Mouse (Mus musculus) lung, embryonic 15.5 days (tissue): ENCODE results near the gene Sugp1. TPM values are rescaled to one million over a fixed set of nuclear protein-coding genes. Genes with fewer than 3 reads are reported as not detected.
"Not testable (repeated sequence)": the region's sequence is repeated elsewhere in the genome, so short reads cannot be mapped to it uniquely, and the experiment has no call there.

ENCODE experiments used
- ATAC-seq: fragments of 200-750 bp; cut with Nextera tagmentation; 2 replicates; pipeline ENCODE4 v1.8.0; 2017; ENCODE audit warnings: moderate number of reproducible peaks, borderline replicate concordance; ENCODE audit not compliant: low FRiP score, low TSS enrichment; ENCODE audit errors: extremely low read depth
- H3K27ac ChIP-seq: fragments of 300-500 bp; sonication (generic); 2 replicates; pipeline ENCODE4 v1.5.1; 2015; ENCODE audit warnings: moderate library complexity, mild to moderate bottlenecking, inconsistent platforms
- H3K27me3 ChIP-seq: fragments of 300-500 bp; sonication (generic); 2 replicates; pipeline ENCODE4 v1.6.1; 2015; ENCODE audit warnings: inconsistent platforms
- H3K36me3 ChIP-seq: fragments of 300-500 bp; sonication (generic); 2 replicates; pipeline ENCODE4 v1.6.1; 2015; ENCODE audit warnings: inconsistent platforms
- H3K4me1 ChIP-seq: fragments of 300-500 bp; sonication (generic); 2 replicates; pipeline ENCODE4 v1.6.1; 2015; ENCODE audit warnings: inconsistent platforms
- H3K4me2 ChIP-seq: fragments of 300-500 bp; sonication (generic); 2 replicates; pipeline ENCODE4 v1.6.1; 2015; ENCODE audit warnings: inconsistent platforms, mild to moderate bottlenecking, moderate library complexity
- H3K4me3 ChIP-seq: fragments of 300-500 bp; sonication (generic); 2 replicates; pipeline ENCODE4 v1.5.1; 2015; ENCODE audit warnings: mild to moderate bottlenecking, inconsistent platforms
- H3K9ac ChIP-seq: fragments of 300-500 bp; sonication (generic); 2 replicates; pipeline ENCODE4 v1.6.1; 2015; ENCODE audit warnings: inconsistent platforms
- H3K9me3 ChIP-seq: fragments of 300-500 bp; sonication (generic); 2 replicates; pipeline ENCODE4 v1.6.1; 2016; ENCODE audit warnings: inconsistent platforms
- WGBS: fragments of 180-500 bp; shearing (Covaris S2); methylation state at CpG from one replicate; pipeline ENCODE4 v1.1.7; 2015; 5-methylcytosine and 5-hydroxymethylcytosine counted together
- polyA plus RNA-seq: library from polyadenylated mRNA; unstranded; fragments of >200 nt; fragmentation: Nextera tagmentation; extraction: Ambion mirVana; gene quantifications from 2 replicates; pipeline ENCODE4 v1.2.1, GENCODE M21; 2015

Sugp1 gene
- 41.5 and 44.8 TPM in 2 replicates for polyA plus RNA-seq

GRCm38 (mm10) chr8:70042583-70043455, at the start of gene Sugp1, which contains the start of gene Mau2:
Gene Sugp1 (plus strand): TSS chr8:70042813.
Gene Mau2 (minus strand): TSS chr8:70042734.
- ATAC-seq, result peak; percentile 96
- peaks cover 4% of the 10 kb centered on the region; the same call in 1 of the 2 replicates for H3K36me3 ChIP-seq
- H3K27ac ChIP-seq, result peak within 1 kb of the TSS; percentile 68
- H3K4me2 ChIP-seq, result peak within 1 kb of the TSS; percentile 88
- WGBS, result under 1% methylated on average over 65 of the region's 65 CpGs
- H3K4me1 ChIP-seq, result peaks cover 30% of the 10 kb centered on the region
- peak within 1 kb of the TSS; percentile 99 for H3K4me3 ChIP-seq
- H3K9ac ChIP-seq, result peak within 1 kb of the TSS; percentile 96
- no peaks in the 10 kb centered on the region for H3K9me3 ChIP-seq
- H3K27me3 ChIP-seq, result no peaks in the 10 kb centered on the region

- Histone ChIP-seq H3K4me3 (peak overlapping the region; percentile 99), H3K4me2 (peak overlapping the region; percentile 84), H3K27me3 (no peaks in the 10 kb centered on the region), H3K36me3 (no peaks in the 10 kb centered on the region), H3K9ac (peak overlapping the region; percentile 91), H3K9me3 (no peaks in the 10 kb centered on the region), H3K4me1 (peaks cover 18% of the 10 kb centered on the region; the same call in 1 of the 2 replicates), H3K27ac (peak overlapping the region; percentile 95)
- 1% methylated on average over 7 of the region's 7 CpGs for WGBS
- ATAC-seq, result no peak
Observed at GRCm38 (mm10) chr8:69995422-69995775, 47.2 kb upstream of the Sugp1 start.

DNA sequence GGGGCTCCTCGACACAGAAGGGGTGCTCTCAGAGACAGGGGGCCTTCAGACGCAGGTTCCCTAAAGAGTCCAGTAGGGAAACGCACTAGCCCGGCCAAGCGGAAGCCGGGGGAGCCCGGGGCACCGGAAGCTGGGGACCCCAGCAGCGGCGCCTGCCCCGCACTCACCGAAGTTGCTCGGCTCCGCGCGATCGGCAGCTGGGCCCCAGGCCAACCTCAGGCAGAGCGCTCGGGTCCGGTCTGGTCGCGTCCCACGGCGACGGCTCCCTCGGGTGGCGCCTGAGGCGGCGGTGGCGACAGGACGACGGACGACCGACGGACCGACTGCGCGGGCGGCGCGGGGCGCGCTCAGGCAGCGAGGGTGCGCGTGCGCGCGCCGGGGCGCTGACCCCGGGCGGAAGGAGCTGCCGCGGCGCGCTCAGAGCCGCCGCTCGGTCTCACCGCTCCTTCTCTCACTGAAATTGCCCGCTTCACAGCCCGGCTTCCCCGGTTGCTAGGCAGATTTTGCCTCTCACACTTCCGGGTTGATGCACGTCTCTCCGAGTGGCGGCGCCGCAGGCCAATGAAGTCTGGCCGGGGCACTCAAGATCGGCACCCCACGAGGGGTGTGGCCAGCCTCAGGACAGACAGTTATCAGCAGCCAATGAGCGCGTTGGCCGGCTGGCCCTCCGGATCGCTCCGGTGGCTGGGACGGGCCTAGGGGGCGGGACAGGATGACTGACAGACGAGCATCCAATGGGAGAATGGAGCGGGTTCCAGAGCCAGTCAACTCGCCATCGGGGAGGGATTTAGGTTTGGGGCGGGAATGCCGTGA, 46.6 kb upstream of the Sugp1 start, which contains the start of gene Gatad2a:
Gatad2a (minus strand) TSS at position 609 of the 813 bp plus-strand sequence.
- Histone ChIP-seq H3K4me1 (peaks cover 18% of the 10 kb centered on the region; the same call in 1 of the 2 replicates), H3K4me3 (peak within 1 kb of the TSS; percentile 99), H3K4me2 (peak within 1 kb of the TSS; percentile 84), H3K9me3 (no peaks in the 10 kb centered on the region), H3K27ac (peak within 1 kb of the TSS; percentile 95), H3K36me3 (no peaks in the 10 kb centered on the region), H3K27me3 (no peaks in the 10 kb centered on the region), H3K9ac (peak within 1 kb of the TSS; percentile 91)
- ATAC-seq, result peak; percentile 99
- under 1% methylated on average over 70 of the region's 87 CpGs for WGBS

GRCm38 (mm10) chr8:69996589-69997285, 45.9 kb upstream of the Sugp1 start:
- ATAC-seq, result no peak
- Histone ChIP-seq H3K4me2 (peak overlapping the region; percentile 74), H3K9me3 (no peaks in the 10 kb centered on the region), H3K9ac (peak overlapping the region; percentile 63), H3K27me3 (no peaks in the 10 kb centered on the region), H3K4me1 (peaks cover 22% of the 10 kb centered on the region; the same call in 1 of the 2 replicates), H3K36me3 (no peaks in the 10 kb centered on the region), H3K27ac (peak overlapping the region; percentile 89), H3K4me3 (peak overlapping the region; percentile 99)
- WGBS, result 2% methylated on average over 35 of the region's 35 CpGs

DNA sequence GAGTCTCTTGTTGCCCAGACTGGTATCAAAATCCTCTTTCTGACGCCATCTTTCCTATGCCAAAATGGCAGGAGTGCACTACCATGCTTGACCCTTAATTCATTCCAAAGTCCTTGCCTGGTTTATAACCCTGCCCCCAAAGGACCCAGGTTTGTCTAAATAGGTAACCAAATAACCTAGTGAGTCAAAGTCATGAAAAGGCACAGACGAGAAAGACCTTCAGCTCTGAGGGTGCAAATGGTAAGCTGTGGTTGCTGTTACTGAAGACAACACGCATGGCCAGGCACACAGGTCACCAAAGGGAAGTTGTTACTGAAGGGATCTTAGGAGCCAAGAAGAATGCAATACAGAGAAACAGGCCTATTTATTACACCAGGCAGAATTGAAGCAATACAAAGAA, 43.9 kb upstream of the Sugp1 start:
- peaks cover 26% of the 10 kb centered on the region for H3K4me1 ChIP-seq
- ATAC-seq, result no peak
- no peaks in the 10 kb centered on the region for H3K36me3 ChIP-seq
- no peak overlapping the region for H3K27ac ChIP-seq
- no peaks in the 10 kb centered on the region for H3K9me3 ChIP-seq
- no peaks in the 10 kb centered on the region for H3K27me3 ChIP-seq
- no peak overlapping the region for H3K9ac ChIP-seq
- H3K4me2 ChIP-seq, result no peak overlapping the region
- 86% methylated on average over 3 of the region's 3 CpGs for whole genome bisulfite sequencing
- H3K4me3 ChIP-seq, result no peak overlapping the region

GRCm38 (mm10) chr8:69999236-69999635, 43.4 kb upstream of the Sugp1 start:
- no peak for ATAC-seq
- no peaks in the 10 kb centered on the region for H3K27me3 ChIP-seq
- H3K4me3 ChIP-seq, result no peak overlapping the region
- H3K9ac ChIP-seq, result no peak overlapping the region
- no peaks in the 10 kb centered on the region for H3K9me3 ChIP-seq
- H3K4me1 ChIP-seq, result peaks cover 23% of the 10 kb centered on the region
- no peak overlapping the region for H3K27ac ChIP-seq
- 87% methylated on average over 4 of the region's 4 CpGs for WGBS
- H3K4me2 ChIP-seq, result no peak overlapping the region
- no peaks in the 10 kb centered on the region for H3K36me3 ChIP-seq

GRCm38 (mm10) chr8:70000226-70000625, 42.4 kb upstream of the Sugp1 start:
- no peak for ATAC-seq
- no peak overlapping the region for H3K9ac ChIP-seq
- 74% methylated on average over 2 of the region's 2 CpGs for WGBS
- H3K4me1 ChIP-seq, result peaks cover 20% of the 10 kb centered on the region
- no peak overlapping the region for H3K4me2 ChIP-seq
- no peaks in the 10 kb centered on the region for H3K9me3 ChIP-seq
- H3K4me3 ChIP-seq, result no peak overlapping the region
- H3K27ac ChIP-seq, result peak overlapping the region; percentile 88; the same call in 1 of the 2 replicates
- no peaks in the 10 kb centered on the region for H3K27me3 ChIP-seq
- no peaks in the 10 kb centered on the region for H3K36me3 ChIP-seq

GRCm38 (mm10) chr8:70001176-70001891, 41.3 kb upstream of the Sugp1 start:
- Histone ChIP-seq H3K4me2 (peak overlapping the region; percentile 60), H3K4me3 (peak overlapping the region; percentile 24), H3K9ac (peak overlapping the region; percentile 18; the same call in 1 of the 2 replicates), H3K27me3 (no peaks in the 10 kb centered on the region), H3K27ac (peak overlapping the region; percentile 88), H3K4me1 (peaks cover 16% of the 10 kb centered on the region), H3K36me3 (no peaks in the 10 kb centered on the region), H3K9me3 (no peaks in the 10 kb centered on the region)
- under 1% methylated on average over 16 of the region's 16 CpGs for WGBS
- ATAC-seq, result peak; percentile 55; the same call in 1 of the 2 replicates

GRCm38 (mm10) chr8:70001892-70002191, 40.8 kb upstream of the Sugp1 start:
- H3K27me3 ChIP-seq, H3K9ac ChIP-seq, ATAC-seq, H3K9me3 ChIP-seq, H3K4me3 ChIP-seq, H3K36me3 ChIP-seq: not testable (repeated sequence)
- Histone ChIP-seq H3K4me1 (peaks cover 16% of the 10 kb centered on the region), H3K27ac (peak overlapping the region; percentile 88), H3K4me2 (peak overlapping the region; percentile 60)
- 38% methylated on average over 7 of the region's 7 CpGs for WGBS

GRCm38 (mm10) chr8:70003204-70003657, 39.4 kb upstream of the Sugp1 start:
- Histone ChIP-seq H3K27ac (no peak overlapping the region), H3K27me3 (no peaks in the 10 kb centered on the region), H3K4me3 (no peak overlapping the region), H3K9ac (no peak overlapping the region), H3K4me2 (no peak overlapping the region), H3K9me3 (no peaks in the 10 kb centered on the region), H3K36me3 (no peaks in the 10 kb centered on the region), H3K4me1 (peaks cover 12% of the 10 kb centered on the region; the same call in 1 of the 2 replicates)
- 49% methylated on average over 4 of the region's 4 CpGs for WGBS
- no peak for ATAC-seq

- no peaks in the 10 kb centered on the region for H3K9me3 ChIP-seq
- no peak overlapping the region for H3K9ac ChIP-seq
- H3K4me1 ChIP-seq, result peaks cover 12% of the 10 kb centered on the region; the same call in 1 of the 2 replicates
- ATAC-seq, result no peak
- no peaks in the 10 kb centered on the region for H3K36me3 ChIP-seq
- H3K4me2 ChIP-seq, result no peak overlapping the region
- no peak overlapping the region for H3K27ac ChIP-seq
- H3K27me3 ChIP-seq, result no peaks in the 10 kb centered on the region
- H3K4me3 ChIP-seq, result no peak overlapping the region
Observed at GRCm38 (mm10) chr8:70004345-70004744, 38.3 kb upstream of the Sugp1 start.
